Mouse (Mus musculus) lung, embryonic 15.5 days (tissue): ENCODE measurements around the gene Slc25a30. TPM values are rescaled to one million over a fixed set of nuclear protein-coding genes. Genes with fewer than 3 reads are reported as not detected.
"Not testable (repeated sequence)": the region's sequence is repeated elsewhere in the genome, so short reads cannot be mapped to it uniquely, and the experiment has no call there.

Experiments
- ATAC-seq: fragments of 200-750 bp; cut with Nextera tagmentation; 2 replicates; pipeline ENCODE4 v1.8.0; 2017; ENCODE audit warnings: moderate number of reproducible peaks, borderline replicate concordance; ENCODE audit not compliant: low FRiP score, low TSS enrichment; ENCODE audit errors: extremely low read depth
- H3K27ac ChIP-seq: fragments of 300-500 bp; sonication (generic); 2 replicates; pipeline ENCODE4 v1.5.1; 2015; ENCODE audit warnings: moderate library complexity, mild to moderate bottlenecking, inconsistent platforms
- H3K27me3 ChIP-seq: fragments of 300-500 bp; sonication (generic); 2 replicates; pipeline ENCODE4 v1.6.1; 2015; ENCODE audit warnings: inconsistent platforms
- H3K36me3 ChIP-seq: fragments of 300-500 bp; sonication (generic); 2 replicates; pipeline ENCODE4 v1.6.1; 2015; ENCODE audit warnings: inconsistent platforms
- H3K4me1 ChIP-seq: fragments of 300-500 bp; sonication (generic); 2 replicates; pipeline ENCODE4 v1.6.1; 2015; ENCODE audit warnings: inconsistent platforms
- H3K4me2 ChIP-seq: fragments of 300-500 bp; sonication (generic); 2 replicates; pipeline ENCODE4 v1.6.1; 2015; ENCODE audit warnings: inconsistent platforms, mild to moderate bottlenecking, moderate library complexity
- H3K4me3 ChIP-seq: fragments of 300-500 bp; sonication (generic); 2 replicates; pipeline ENCODE4 v1.5.1; 2015; ENCODE audit warnings: mild to moderate bottlenecking, inconsistent platforms
- H3K9ac ChIP-seq: fragments of 300-500 bp; sonication (generic); 2 replicates; pipeline ENCODE4 v1.6.1; 2015; ENCODE audit warnings: inconsistent platforms
- H3K9me3 ChIP-seq: fragments of 300-500 bp; sonication (generic); 2 replicates; pipeline ENCODE4 v1.6.1; 2016; ENCODE audit warnings: inconsistent platforms
- WGBS: fragments of 180-500 bp; shearing (Covaris S2); methylation state at CpG from one replicate; pipeline ENCODE4 v1.1.7; 2015; 5-methylcytosine and 5-hydroxymethylcytosine counted together
- polyA plus RNA-seq: library from polyadenylated mRNA; unstranded; fragments of >200 nt; fragmentation: Nextera tagmentation; extraction: Ambion mirVana; gene quantifications from 2 replicates; pipeline ENCODE4 v1.2.1, GENCODE M21; 2015

Slc25a30 gene
- polyA plus RNA-seq, 1 experiment from 2014 or later, result 3.6 TPM

GRCm38 (mm10) chr14:75790411-75790996 is 3.7 kb upstream of the Slc25a30 start:
- 64% methylated on average over 3 of the region's 3 CpGs for WGBS
- peaks cover 8% of the 10 kb centered on the region for H3K27me3 ChIP-seq
- no peaks in the 10 kb centered on the region; the same call in 1 of the 2 replicates for H3K4me1 ChIP-seq
- H3K4me2 ChIP-seq, result no peak overlapping the region
- no peaks in the 10 kb centered on the region for H3K36me3 ChIP-seq
- H3K9me3 ChIP-seq, result no peaks in the 10 kb centered on the region
- H3K4me3 ChIP-seq, result no peak overlapping the region
- no peak overlapping the region for H3K9ac ChIP-seq
- no peak overlapping the region for H3K27ac ChIP-seq
- no peak for ATAC-seq

DNA sequence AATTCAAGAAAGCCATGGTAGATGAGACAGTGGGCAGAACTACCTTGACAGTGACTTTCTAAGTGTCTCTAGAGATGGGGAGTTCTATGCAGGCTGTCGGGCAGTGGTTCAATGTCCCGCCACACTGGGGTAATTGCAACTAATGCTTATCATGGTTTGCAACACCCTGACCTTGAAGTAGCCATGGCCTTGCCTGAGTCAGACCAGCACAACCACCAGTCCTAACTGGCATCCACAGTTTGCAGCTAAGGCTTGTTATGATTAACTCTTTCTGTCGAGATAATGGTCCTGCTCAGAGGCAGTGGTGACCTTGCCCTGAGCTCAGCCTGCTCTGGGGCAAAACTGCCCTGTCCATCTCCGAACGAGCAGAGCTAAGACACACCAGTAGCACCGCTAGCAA is 2.5 kb upstream of the Slc25a30 start:
- H3K4me1 ChIP-seq, result no peaks in the 10 kb centered on the region; the same call in 1 of the 2 replicates
- no peak for ATAC-seq
- no peak overlapping the region for H3K4me2 ChIP-seq
- H3K27ac ChIP-seq, result no peak overlapping the region
- H3K36me3 ChIP-seq, result no peaks in the 10 kb centered on the region
- H3K4me3 ChIP-seq, result no peak overlapping the region
- H3K27me3 ChIP-seq, result peaks cover 9% of the 10 kb centered on the region
- no peak overlapping the region for H3K9ac ChIP-seq
- H3K9me3 ChIP-seq, result no peaks in the 10 kb centered on the region
- 63% methylated on average over 6 of the region's 6 CpGs for WGBS

DNA sequence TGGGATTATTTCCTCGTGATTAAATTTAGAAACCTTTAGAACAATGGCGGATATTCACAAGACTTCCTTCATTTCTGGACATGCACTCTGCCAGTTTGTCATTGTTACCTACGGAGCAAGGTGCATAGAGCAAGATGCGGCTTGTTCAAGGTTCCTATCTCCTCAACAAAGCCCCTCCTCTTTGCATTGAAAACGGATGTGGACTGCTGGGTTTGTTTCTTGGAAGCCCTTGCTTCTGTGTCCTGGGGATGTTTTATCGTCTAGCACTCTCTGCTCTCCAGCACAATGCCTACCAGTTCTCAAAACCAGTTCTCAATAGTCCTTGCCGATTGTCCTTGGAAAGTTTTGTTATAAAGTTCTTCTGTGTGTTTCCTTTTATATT is 948 bp upstream of the Slc25a30 start:
- ATAC-seq, result no peak
- no peak overlapping the region for H3K9ac ChIP-seq
- peak overlapping the region; percentile 91 for H3K4me2 ChIP-seq
- H3K4me1 ChIP-seq, result no peaks in the 10 kb centered on the region; the same call in 1 of the 2 replicates
- H3K27me3 ChIP-seq, result peaks cover 9% of the 10 kb centered on the region
- H3K27ac ChIP-seq, result no peak overlapping the region
- H3K36me3 ChIP-seq, result no peaks in the 10 kb centered on the region
- WGBS, result 34% methylated on average over 7 of the region's 7 CpGs
- H3K9me3 ChIP-seq, result no peaks in the 10 kb centered on the region
- H3K4me3 ChIP-seq, result 0 out of 2 replicates have a peak overlapping the region, but pooled peaks have one; percentile 77

GRCm38 (mm10) chr14:75786424-75786867 is 391 bp downstream of the Slc25a30 start:
- Histone ChIP-seq H3K4me1 (no peaks in the 10 kb centered on the region; the same call in 1 of the 2 replicates), H3K4me3 (peak overlapping the region; percentile 77), H3K9ac (peak overlapping the region; percentile 58), H3K9me3 (no peaks in the 10 kb centered on the region), H3K27me3 (peaks cover 9% of the 10 kb centered on the region), H3K36me3 (no peaks in the 10 kb centered on the region), H3K27ac (peak overlapping the region; percentile 74), H3K4me2 (peak overlapping the region; percentile 91)
- ATAC-seq, result no peak; the same call in none of the 2 replicates
- WGBS, result 2% methylated on average over 31 of the region's 31 CpGs

DNA sequence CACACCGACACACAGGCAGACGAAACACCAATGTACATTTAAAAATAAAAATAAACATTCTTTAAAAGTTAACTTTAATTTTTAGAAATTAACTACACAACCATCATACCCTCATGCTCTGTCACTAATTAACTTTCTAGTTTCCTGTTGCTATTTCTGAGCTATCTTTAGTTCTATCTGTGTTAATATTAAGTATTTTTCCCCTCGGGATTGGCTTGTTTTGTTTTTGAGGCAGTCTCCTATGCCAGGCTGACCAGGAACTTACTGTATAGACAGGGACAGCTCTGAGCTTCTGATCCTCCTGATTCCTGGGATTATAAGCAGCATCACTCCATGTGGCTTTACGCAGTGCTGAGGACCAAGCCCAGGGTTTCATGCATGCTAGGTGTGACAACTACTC is 6.9 kb downstream of the Slc25a30 start:
- no peak for ATAC-seq
- Histone ChIP-seq H3K9ac (no peak overlapping the region), H3K36me3 (no peaks in the 10 kb centered on the region), H3K9me3 (no peaks in the 10 kb centered on the region), H3K27me3 (no peaks in the 10 kb centered on the region), H3K27ac (no peak overlapping the region), H3K4me1 (no peaks in the 10 kb centered on the region), H3K4me2 (no peak overlapping the region), H3K4me3 (no peak overlapping the region)
- 79% methylated on average over 4 of the region's 4 CpGs for whole genome bisulfite sequencing

- H3K4me2 ChIP-seq, result no peak overlapping the region
- ATAC-seq, result no peak
- WGBS, result 92% methylated on average over 8 of the region's 8 CpGs
These were observed 10.2 kb downstream of the Slc25a30 start for GRCm38 (mm10) chr14:75776637-75777036.

GRCm38 (mm10) chr14:75773431-75773830 is 13.4 kb downstream of the Slc25a30 start:
- WGBS, result 67% methylated on average over 8 of the region's 8 CpGs
- Histone ChIP-seq H3K27ac (no peak overlapping the region), H3K36me3 (0 out of 2 replicates have a peak, but pooled peaks cover 3% of the 10 kb centered on the region), H3K9me3 (no peaks in the 10 kb centered on the region), H3K9ac (no peak overlapping the region), H3K4me1 (no peaks in the 10 kb centered on the region), H3K4me3 (no peak overlapping the region), H3K4me2 (no peak overlapping the region), H3K27me3 (no peaks in the 10 kb centered on the region)
- ATAC-seq, result no peak

More at GRCm38 (mm10) chr14:75776637-75777036, 10.2 kb downstream of the Slc25a30 start:
- H3K36me3 ChIP-seq, result no peaks in the 10 kb centered on the region
- H3K4me3 ChIP-seq, result no peak overlapping the region
- H3K9me3 ChIP-seq, result no peaks in the 10 kb centered on the region
- H3K4me1 ChIP-seq, result no peaks in the 10 kb centered on the region
- no peaks in the 10 kb centered on the region for H3K27me3 ChIP-seq
- H3K9ac ChIP-seq, result no peak overlapping the region
- H3K27ac ChIP-seq, result no peak overlapping the region

DNA sequence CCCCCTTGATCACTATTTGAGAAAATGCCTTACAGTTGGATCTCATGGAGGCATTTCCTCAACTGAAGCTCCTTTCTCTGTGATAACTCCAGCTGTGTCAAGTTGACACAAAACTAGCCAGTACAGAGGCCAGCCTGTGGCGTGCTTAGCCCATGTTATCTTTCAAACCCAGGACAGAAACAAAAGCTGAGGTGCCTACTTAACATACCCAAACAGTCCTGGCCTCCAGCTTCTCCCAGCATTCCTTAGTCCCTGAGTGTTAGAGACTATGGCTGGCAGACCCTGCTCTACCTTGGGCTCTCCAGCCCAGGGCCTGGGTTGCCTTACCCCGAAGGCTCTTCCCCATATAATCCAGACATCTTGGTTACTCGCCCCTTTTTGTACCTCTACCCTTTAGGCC is 14.4 kb downstream of the Slc25a30 start:
- not testable (repeated sequence) for H3K9me3 ChIP-seq, H3K9ac ChIP-seq, H3K27me3 ChIP-seq, H3K4me1 ChIP-seq, H3K4me3 ChIP-seq, H3K4me2 ChIP-seq, H3K27ac ChIP-seq, ATAC-seq, H3K36me3 ChIP-seq
- 80% methylated on average over 3 of the region's 3 CpGs for WGBS

DNA sequence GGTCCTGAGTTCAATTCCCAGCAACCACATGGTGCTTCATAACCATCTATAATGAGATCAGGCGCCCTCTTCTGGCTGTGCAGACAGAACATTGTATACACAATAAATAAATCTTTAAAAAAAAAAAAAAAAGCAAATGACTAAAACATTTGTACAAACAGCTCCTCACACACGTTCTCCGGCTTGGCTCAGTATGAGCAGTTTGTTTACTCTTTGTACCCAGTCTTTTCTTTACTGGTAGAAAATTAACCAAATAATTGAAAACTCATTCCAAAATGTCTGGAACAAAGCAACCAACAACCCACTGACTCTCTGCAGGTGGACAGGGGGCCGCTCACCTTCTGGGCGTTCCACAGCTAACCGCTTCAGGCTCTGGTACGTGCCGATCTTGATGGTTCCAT is 15.7 kb downstream of the Slc25a30 start:
- Histone ChIP-seq H3K4me1 (no peaks in the 10 kb centered on the region), H3K36me3 (0 out of 2 replicates have a peak, but pooled peaks cover 3% of the 10 kb centered on the region), H3K4me3 (no peak overlapping the region), H3K4me2 (no peak overlapping the region), H3K9ac (no peak overlapping the region), H3K27ac (no peak overlapping the region), H3K27me3 (no peaks in the 10 kb centered on the region), H3K9me3 (no peaks in the 10 kb centered on the region)
- WGBS, result 76% methylated on average over 8 of the region's 8 CpGs
- no peak for ATAC-seq

GRCm38 (mm10) chr14:75769334-75769733 is 17.5 kb downstream of the Slc25a30 start:
- no peaks in the 10 kb centered on the region for H3K9me3 ChIP-seq
- 0 out of 2 replicates have a peak, but pooled peaks cover 3% of the 10 kb centered on the region for H3K36me3 ChIP-seq
- H3K4me3 ChIP-seq, result no peak overlapping the region
- 87% methylated on average over 9 of the region's 9 CpGs for WGBS
- no peak for ATAC-seq
- H3K27me3 ChIP-seq, result no peaks in the 10 kb centered on the region
- H3K27ac ChIP-seq, result no peak overlapping the region
- H3K9ac ChIP-seq, result no peak overlapping the region
- H3K4me1 ChIP-seq, result no peaks in the 10 kb centered on the region
- no peak overlapping the region for H3K4me2 ChIP-seq

DNA sequence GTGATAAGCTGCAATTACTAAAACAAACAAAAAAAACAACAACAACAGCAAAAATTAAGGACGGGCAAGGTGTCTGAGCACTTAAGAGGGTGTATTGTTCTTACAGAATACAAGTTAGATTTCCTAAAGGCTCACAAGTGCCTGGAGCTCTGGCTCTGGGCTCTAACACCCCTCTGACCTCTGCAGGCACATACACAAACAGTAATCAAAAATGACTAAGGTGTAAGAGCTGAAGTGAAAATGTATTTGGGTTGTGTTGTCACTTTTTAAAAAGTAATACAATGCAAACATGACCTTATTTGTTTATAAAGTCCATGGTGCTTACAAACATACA is 18.6 kb downstream of the Slc25a30 start:
- 14% methylated on average over 1 of the region's 1 CpGs for WGBS
- Histone ChIP-seq H3K9me3 (no peaks in the 10 kb centered on the region), H3K27ac (no peak overlapping the region), H3K9ac (no peak overlapping the region), H3K4me3 (no peak overlapping the region), H3K36me3 (0 out of 2 replicates have a peak, but pooled peaks cover 3% of the 10 kb centered on the region), H3K27me3 (no peaks in the 10 kb centered on the region), H3K4me2 (no peak overlapping the region), H3K4me1 (no peaks in the 10 kb centered on the region)
- ATAC-seq, result no peak

GRCm38 (mm10) chr14:75767492-75768274 is 19.2 kb downstream of the Slc25a30 start:
- 48% methylated on average over 17 of the region's 17 CpGs for WGBS
- Histone ChIP-seq H3K4me2 (peak overlapping the region; percentile 38), H3K27ac (peak overlapping the region; percentile 9; the same call in 1 of the 2 replicates)

More at GRCm38 (mm10) chr14:75767492-75768274, 19.2 kb downstream of the Slc25a30 start:
- Histone ChIP-seq H3K9me3 (no peaks in the 10 kb centered on the region), H3K9ac (no peak overlapping the region), H3K27me3 (no peaks in the 10 kb centered on the region), H3K36me3 (0 out of 2 replicates have a peak, but pooled peaks cover 3% of the 10 kb centered on the region), H3K4me1 (no peaks in the 10 kb centered on the region), H3K4me3 (0 out of 2 replicates have a peak overlapping the region, but pooled peaks have one; percentile 5)
- ATAC-seq, result peak; percentile 83; the same call in 1 of the 2 replicates
